Mouse (Mus musculus) urinary bladder, postnatal 10 days (tissue): Measurements from ENCODE around the gene Eddm3b.
"Not testable (repeated sequence)": the region's sequence is repeated elsewhere in the genome, so short reads cannot be mapped to it uniquely, and the experiment has no call there.

ENCODE experiments used
- DNase-seq: peaks from one replicate; pipeline ENCODE4 v3.0.0; 2022; ENCODE audit warnings: low spot score

Eddm3b gene

GRCm38 (mm10) chr14:51094921-51095320 is 19.3 kb upstream of the Eddm3b start:
- DNase-seq = no peak

GRCm38 (mm10) chr14:51095736-51096524 is 18.3 kb upstream of the Eddm3b start:
- DNase-seq = no peak

- not testable (repeated sequence) for DNase-seq
Observed at GRCm38 (mm10) chr14:51098300-51098699, 15.9 kb upstream of the Eddm3b start.

GRCm38 (mm10) chr14:51098921-51099320 is 15.3 kb upstream of the Eddm3b start:
- no peak for DNase-seq

- no peak for DNase-seq
Observed at GRCm38 (mm10) chr14:51101284-51101683, 12.9 kb upstream of the Eddm3b start.

GRCm38 (mm10) chr14:51103217-51103616 is 11.0 kb upstream of the Eddm3b start:
- no peak for DNase-seq

- DNase-seq = no peak
Observed at GRCm38 (mm10) chr14:51104366-51104765, 9.9 kb upstream of the Eddm3b start.

GRCm38 (mm10) chr14:51106449-51106967 is 7.7 kb upstream of the Eddm3b start:
- no peak for DNase-seq

GRCm38 (mm10) chr14:51111966-51112365 is 2.3 kb upstream of the Eddm3b start:
- no peak for DNase-seq

GRCm38 (mm10) chr14:51113476-51113875 is 750 bp upstream of the Eddm3b start:
- DNase-seq = no peak

GRCm38 (mm10) chr14:51125684-51126083 is 11.5 kb downstream of the Eddm3b start:
- no peak for DNase-seq

- no peak for DNase-seq
Observed at GRCm38 (mm10) chr14:51127648-51128258, 13.5 kb downstream of the Eddm3b start.

GRCm38 (mm10) chr14:51128775-51129623 is 14.8 kb downstream of the Eddm3b start:
- no peak for DNase-seq

GRCm38 (mm10) chr14:51129624-51129975 is 15.4 kb downstream of the Eddm3b start:
- DNase-seq = no peak

- DNase-seq = no peak
Observed at GRCm38 (mm10) chr14:51130315-51130940, 16.2 kb downstream of the Eddm3b start.

- DNase-seq = no peak
Observed at GRCm38 (mm10) chr14:51131086-51131815, 17.0 kb downstream of the Eddm3b start.

- no peak for DNase-seq
Observed at GRCm38 (mm10) chr14:51132372-51132771, 18.1 kb downstream of the Eddm3b start.

GRCm38 (mm10) chr14:51140342-51140741 is 26.1 kb downstream of the Eddm3b start:
- DNase-seq = no peak

- DNase-seq = no peak
Observed at GRCm38 (mm10) chr14:51142119-51142518, 27.9 kb downstream of the Eddm3b start.

GRCm38 (mm10) chr14:51142568-51142967 is 28.3 kb downstream of the Eddm3b start:
- DNase-seq = no peak

- no peak for DNase-seq
Observed at GRCm38 (mm10) chr14:51143287-51143686, 29.1 kb downstream of the Eddm3b start.
